Mouse (Mus musculus) thymus, adult 2 months (tissue): Measurements from ENCODE around the gene Actg1.

ENCODE experiments used
- CTCF ChIP-seq: fragments of 200-500 bp; IDR thresholded peaks from 2 replicates; pipeline ENCODE4 v1.5.1; 2012; ENCODE audit warnings: mild to moderate bottlenecking, control low read depth, low read length, moderate library complexity, borderline replicate concordance; ENCODE audit not compliant: control insufficient read depth, poor library complexity, insufficient read depth; ENCODE audit errors: extremely low read depth
- POLR2A ChIP-seq: fragments of 200-500 bp; IDR thresholded peaks from 2 replicates; pipeline ENCODE4 v1.6.1; 2012; ENCODE audit warnings: mild to moderate bottlenecking, low read length, control low read depth, moderate library complexity; ENCODE audit not compliant: control insufficient read depth, poor library complexity, insufficient read depth; ENCODE audit errors: extremely low read depth

DNA sequence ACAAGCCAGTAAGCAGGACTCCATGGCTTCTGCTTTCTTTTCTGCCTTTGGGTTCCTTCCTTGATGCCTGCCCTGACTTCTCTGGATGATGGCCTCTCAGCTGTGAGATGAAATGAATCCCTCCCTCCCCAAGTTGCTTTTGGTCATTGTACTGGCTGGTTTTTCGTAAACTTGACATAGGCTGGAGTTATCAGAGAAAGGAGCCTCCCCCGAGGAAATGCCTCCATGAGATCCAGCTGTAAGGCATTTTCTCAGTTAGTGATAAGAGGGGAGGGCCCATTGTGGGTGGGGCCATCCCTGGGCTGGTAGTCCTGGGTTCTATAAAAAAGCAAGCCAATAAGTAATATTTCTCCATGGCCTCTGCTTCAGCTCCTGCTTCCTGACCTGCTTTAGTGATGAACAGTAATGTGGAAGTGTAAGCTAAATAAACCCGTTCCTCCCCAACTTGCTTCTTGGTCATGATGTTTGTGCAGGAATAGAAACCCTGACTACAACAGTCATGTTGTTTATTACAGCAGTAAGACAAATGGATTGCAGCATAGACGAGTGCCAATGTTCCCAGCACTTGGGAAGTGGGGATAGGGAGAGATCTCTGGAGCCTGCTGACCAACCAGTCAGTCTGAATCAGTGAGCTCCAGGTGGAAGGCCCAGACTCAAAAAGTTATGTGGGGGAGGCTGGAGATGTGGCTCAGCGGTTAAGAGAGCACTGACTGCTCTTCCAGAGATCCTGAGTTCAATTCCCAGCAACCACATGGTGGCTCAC, 7.1 kb upstream of the Actg1 start:
- TF ChIP-seq CTCF (no peak), POLR2A (no peak)
